Mouse (Mus musculus): Measurements from ENCODE around the gene Aldh3a1. TPM values are rescaled to one million over a fixed set of nuclear protein-coding genes. Genes with fewer than 3 reads are reported as not detected.
"Not testable (repeated sequence)": the region's sequence is repeated elsewhere in the genome, so short reads cannot be mapped to it uniquely, and the experiment has no call there.

Gene Aldh3a1
- polyA plus RNA-seq, 1 experiment from 2014 or later: not detected

- Histone ChIP-seq H3K4me3 (ENCODE audit: low read depth, low read length) (no peak overlapping the region), H3K4me2 (ENCODE audit: low read depth, low read length, severe bottlenecking) (no peak overlapping the region), H3K4me1 (replicated peaks; ENCODE audit: control insufficient read depth, insufficient read depth, low read length) (peaks cover 7% of the 10 kb centered on the region; the same call in 1 of the 2 replicates), H3K36me3 (ENCODE audit: control insufficient read depth, insufficient read depth, low read length) (peaks cover 4% of the 10 kb centered on the region; the same call in 1 of the 2 replicates), H3K9me3 (ENCODE audit: control insufficient read depth, low read length) (no peaks in the 10 kb centered on the region), H3K27me3 (ENCODE audit: control insufficient read depth, insufficient read depth, low read length) (no peaks in the 10 kb centered on the region), H3K9ac (ENCODE audit: low read length) (no peak overlapping the region), H3K27ac (ENCODE audit: low read depth, low read length) (no peak overlapping the region)
- WGBS: 88% methylated on average over 5 of the region's 5 CpGs
- no peak for ATAC-seq (replicated peaks; ENCODE audit: low FRiP score)
- DNase-seq (ENCODE audit: low spot score): no peak
Measured at GRCm38 (mm10) chr11:61170184-61170583, 37.2 kb upstream of the Aldh3a1 start.

- H3K4me1 ChIP-seq (replicated peaks; ENCODE audit: control insufficient read depth, insufficient read depth, low read length); H3K9me3 ChIP-seq (ENCODE audit: control insufficient read depth, low read length); H3K27me3 ChIP-seq (ENCODE audit: control insufficient read depth, insufficient read depth, low read length); DNase-seq (ENCODE audit: low spot score); H3K36me3 ChIP-seq (ENCODE audit: control insufficient read depth, insufficient read depth, low read length); ATAC-seq (replicated peaks; ENCODE audit: low FRiP score); H3K27ac ChIP-seq (ENCODE audit: low read depth, low read length): not testable (repeated sequence)
- 30% methylated on average over 15 of the region's 15 CpGs for WGBS
- H3K4me3 ChIP-seq (ENCODE audit: low read depth, low read length): peak overlapping the region; percentile 68
- peak overlapping the region; percentile 89 for H3K9ac ChIP-seq (ENCODE audit: low read length)
- H3K4me2 ChIP-seq (ENCODE audit: low read depth, low read length, severe bottlenecking): peak overlapping the region; percentile 62
Measured at GRCm38 (mm10) chr11:61173477-61173876, 33.9 kb upstream of the Aldh3a1 start.

GRCm38 (mm10) chr11:61174291-61174820 is 33.0 kb upstream of the Aldh3a1 start:
- H3K4me3 ChIP-seq (ENCODE audit: low read depth, low read length): peak overlapping the region; percentile 68
- ATAC-seq (replicated peaks; ENCODE audit: low FRiP score) (peak; percentile 36), DNase-seq (ENCODE audit: low spot score) (peak; percentile 89)
- H3K4me1 ChIP-seq (replicated peaks; ENCODE audit: control insufficient read depth, insufficient read depth, low read length): peaks cover 7% of the 10 kb centered on the region; the same call in 1 of the 2 replicates
- no peaks in the 10 kb centered on the region; the same call in 1 of the 2 replicates for H3K36me3 ChIP-seq (ENCODE audit: control insufficient read depth, insufficient read depth, low read length)
- no peaks in the 10 kb centered on the region for H3K27me3 ChIP-seq (ENCODE audit: control insufficient read depth, insufficient read depth, low read length)
- peak overlapping the region; percentile 89 for H3K9ac ChIP-seq (ENCODE audit: low read length)
- H3K9me3 ChIP-seq (ENCODE audit: control insufficient read depth, low read length): no peaks in the 10 kb centered on the region
- under 1% methylated on average over 28 of the region's 28 CpGs for WGBS
- peak overlapping the region; percentile 79 for H3K27ac ChIP-seq (ENCODE audit: low read depth, low read length)
- H3K4me2 ChIP-seq (ENCODE audit: low read depth, low read length, severe bottlenecking): peak overlapping the region; percentile 62

- ATAC-seq (replicated peaks; ENCODE audit: low FRiP score) (peak; percentile 98), DNase-seq (ENCODE audit: low spot score) (peak; percentile 99)
- H3K36me3 ChIP-seq (ENCODE audit: control insufficient read depth, insufficient read depth, low read length): no peaks in the 10 kb centered on the region; the same call in 1 of the 2 replicates
- H3K27ac ChIP-seq (ENCODE audit: low read depth, low read length): peak within 1 kb of the TSS; percentile 79
- no peaks in the 10 kb centered on the region for H3K27me3 ChIP-seq (ENCODE audit: control insufficient read depth, insufficient read depth, low read length)
- no peaks in the 10 kb centered on the region for H3K9me3 ChIP-seq (ENCODE audit: control insufficient read depth, low read length)
- H3K4me1 ChIP-seq (replicated peaks; ENCODE audit: control insufficient read depth, insufficient read depth, low read length): peaks cover 7% of the 10 kb centered on the region; the same call in 1 of the 2 replicates
- H3K4me3 ChIP-seq (ENCODE audit: low read depth, low read length): peak within 1 kb of the TSS; percentile 68
- H3K9ac ChIP-seq (ENCODE audit: low read length): peak within 1 kb of the TSS; percentile 89
- H3K4me2 ChIP-seq (ENCODE audit: low read depth, low read length, severe bottlenecking): peak within 1 kb of the TSS; percentile 62
- under 1% methylated on average over 69 of the region's 69 CpGs for WGBS
Measured at GRCm38 (mm10) chr11:61174821-61175658, 32.3 kb upstream of the Aldh3a1 start, which contains the start of gene Usp22. Gene Usp22, minus strand, starts transcription at chr11:61175055.

- H3K9ac ChIP-seq (ENCODE audit: low read length): no peak overlapping the region
- no peaks in the 10 kb centered on the region; the same call in 1 of the 2 replicates for H3K36me3 ChIP-seq (ENCODE audit: control insufficient read depth, insufficient read depth, low read length)
- no peak overlapping the region for H3K4me3 ChIP-seq (ENCODE audit: low read depth, low read length)
- no peak for DNase-seq (ENCODE audit: low spot score)
- ATAC-seq (replicated peaks; ENCODE audit: low FRiP score): no peak
- WGBS: 73% methylated on average over 5 of the region's 5 CpGs
- peaks cover 7% of the 10 kb centered on the region; the same call in 1 of the 2 replicates for H3K4me1 ChIP-seq (replicated peaks; ENCODE audit: control insufficient read depth, insufficient read depth, low read length)
- H3K27ac ChIP-seq (ENCODE audit: low read depth, low read length): no peak overlapping the region
- peak overlapping the region; percentile 37; the same call in 1 of the 2 replicates for H3K4me2 ChIP-seq (ENCODE audit: low read depth, low read length, severe bottlenecking)
- H3K27me3 ChIP-seq (ENCODE audit: control insufficient read depth, insufficient read depth, low read length): no peaks in the 10 kb centered on the region
- no peaks in the 10 kb centered on the region for H3K9me3 ChIP-seq (ENCODE audit: control insufficient read depth, low read length)
Measured at GRCm38 (mm10) chr11:61175778-61176177, 31.6 kb upstream of the Aldh3a1 start.

- WGBS: 92% methylated on average over 1 of the region's 1 CpGs
- no peak for DNase-seq (ENCODE audit: low spot score)
- H3K4me2 ChIP-seq (ENCODE audit: low read depth, low read length, severe bottlenecking): no peak overlapping the region
- H3K36me3 ChIP-seq (ENCODE audit: control insufficient read depth, insufficient read depth, low read length): no peaks in the 10 kb centered on the region
- H3K4me1 ChIP-seq (replicated peaks; ENCODE audit: control insufficient read depth, insufficient read depth, low read length): peaks cover 7% of the 10 kb centered on the region; the same call in 1 of the 2 replicates
- no peaks in the 10 kb centered on the region for H3K9me3 ChIP-seq (ENCODE audit: control insufficient read depth, low read length)
- no peak for ATAC-seq (replicated peaks; ENCODE audit: low FRiP score)
- no peak overlapping the region for H3K4me3 ChIP-seq (ENCODE audit: low read depth, low read length)
- H3K27ac ChIP-seq (ENCODE audit: low read depth, low read length): no peak overlapping the region
- H3K9ac ChIP-seq (ENCODE audit: low read length): no peak overlapping the region
- no peaks in the 10 kb centered on the region for H3K27me3 ChIP-seq (ENCODE audit: control insufficient read depth, insufficient read depth, low read length)
Measured at GRCm38 (mm10) chr11:61176321-61176720, 31.0 kb upstream of the Aldh3a1 start.

- H3K4me3 ChIP-seq (ENCODE audit: low read depth, low read length): no peak overlapping the region
- no peak overlapping the region for H3K27ac ChIP-seq (ENCODE audit: low read depth, low read length)
- no peaks in the 10 kb centered on the region for H3K36me3 ChIP-seq (ENCODE audit: control insufficient read depth, insufficient read depth, low read length)
- DNase-seq (ENCODE audit: low spot score): no peak
- no peaks in the 10 kb centered on the region for H3K27me3 ChIP-seq (ENCODE audit: control insufficient read depth, insufficient read depth, low read length)
- no peaks in the 10 kb centered on the region for H3K4me1 ChIP-seq (replicated peaks; ENCODE audit: control insufficient read depth, insufficient read depth, low read length)
- no peak overlapping the region for H3K9ac ChIP-seq (ENCODE audit: low read length)
- H3K4me2 ChIP-seq (ENCODE audit: low read depth, low read length, severe bottlenecking): no peak overlapping the region
- no peaks in the 10 kb centered on the region for H3K9me3 ChIP-seq (ENCODE audit: control insufficient read depth, low read length)
- WGBS: 90% methylated on average over 3 of the region's 3 CpGs
- no peak for ATAC-seq (replicated peaks; ENCODE audit: low FRiP score)
Measured at GRCm38 (mm10) chr11:61180361-61180760, 27.0 kb upstream of the Aldh3a1 start.

- H3K36me3 ChIP-seq (ENCODE audit: control insufficient read depth, insufficient read depth, low read length): no peaks in the 10 kb centered on the region
- ATAC-seq (replicated peaks; ENCODE audit: low FRiP score) (no peak), DNase-seq (ENCODE audit: low spot score) (no peak)
- H3K4me2 ChIP-seq (ENCODE audit: low read depth, low read length, severe bottlenecking): no peak overlapping the region
- H3K9ac ChIP-seq (ENCODE audit: low read length): no peak overlapping the region
- H3K4me1 ChIP-seq (replicated peaks; ENCODE audit: control insufficient read depth, insufficient read depth, low read length): no peaks in the 10 kb centered on the region
- no peaks in the 10 kb centered on the region for H3K27me3 ChIP-seq (ENCODE audit: control insufficient read depth, insufficient read depth, low read length)
- H3K9me3 ChIP-seq (ENCODE audit: control insufficient read depth, low read length): no peaks in the 10 kb centered on the region
- no peak overlapping the region for H3K27ac ChIP-seq (ENCODE audit: low read depth, low read length)
- H3K4me3 ChIP-seq (ENCODE audit: low read depth, low read length): no peak overlapping the region
Measured at GRCm38 (mm10) chr11:61181624-61182023, 25.7 kb upstream of the Aldh3a1 start.
